Mouse (Mus musculus) Muller cell, postnatal 12 days (primary cell): ENCODE results near the gene Caskin2.

ENCODE experiments used
- DNase-seq: peaks from one replicate; pipeline ENCODE4 v3.0.0-alpha.2; 2015; ENCODE audit errors: inconsistent ontology term

Gene Caskin2

DNA sequence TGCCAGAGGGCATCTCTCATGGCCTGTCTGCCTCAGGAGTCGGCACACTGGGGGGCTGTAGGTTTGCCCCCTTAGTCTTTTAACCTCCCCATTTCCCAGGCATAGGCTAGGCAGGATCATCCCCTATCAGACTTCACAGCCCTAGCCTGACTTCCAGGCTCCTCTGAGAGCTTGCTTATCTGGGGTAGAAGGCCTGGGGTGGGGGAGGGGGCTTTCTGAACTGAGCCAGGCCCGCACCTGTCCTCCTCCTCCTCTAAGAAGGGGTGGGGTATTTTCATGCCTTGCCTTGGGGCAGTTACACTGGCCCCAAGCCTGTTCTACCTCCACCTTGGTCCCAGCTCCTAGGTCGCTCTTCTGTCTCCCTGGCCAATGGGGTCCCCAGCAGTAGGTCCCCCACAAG, 18.1 kb upstream of the Caskin2 start:
- DNase-seq = no peak

DNA sequence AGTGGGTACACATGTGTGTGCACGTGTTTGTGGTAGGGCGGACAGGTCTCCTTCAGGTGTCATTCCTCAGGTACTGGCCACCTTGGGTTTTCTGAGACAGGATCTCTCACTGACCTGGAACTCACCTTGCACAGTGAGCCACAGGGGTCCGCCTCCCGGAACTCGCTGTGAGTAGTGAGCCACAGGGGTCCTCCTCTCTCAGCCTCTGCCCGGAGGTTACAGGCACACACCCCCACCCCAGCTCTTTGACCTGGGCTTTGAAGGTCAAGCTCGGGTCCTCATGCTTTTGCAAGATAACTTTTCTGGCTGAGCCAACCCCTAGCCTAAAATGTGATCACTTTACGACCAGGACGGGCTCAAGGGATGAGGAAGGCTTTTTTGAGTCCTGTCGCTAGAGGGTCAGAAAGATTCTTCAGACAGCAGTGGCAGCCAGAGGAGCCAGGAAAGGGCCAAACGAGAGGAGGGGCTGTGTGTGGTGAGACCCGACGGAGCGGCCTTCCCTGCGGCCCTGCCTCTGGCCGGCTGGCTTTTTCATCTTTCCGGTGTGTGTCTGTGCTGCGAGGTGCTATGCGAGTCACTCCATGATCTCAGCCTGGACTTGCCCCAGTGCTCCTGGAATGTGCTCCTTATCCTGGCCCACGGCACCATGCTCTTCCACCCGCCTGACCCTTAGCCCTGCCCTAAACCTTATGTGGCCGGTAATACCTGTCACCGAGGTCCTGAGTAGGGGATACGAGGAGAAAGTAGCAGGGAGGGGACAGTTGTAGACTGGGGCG, 17.3 kb upstream of the Caskin2 start:
- DNase-seq = no peak

DNA sequence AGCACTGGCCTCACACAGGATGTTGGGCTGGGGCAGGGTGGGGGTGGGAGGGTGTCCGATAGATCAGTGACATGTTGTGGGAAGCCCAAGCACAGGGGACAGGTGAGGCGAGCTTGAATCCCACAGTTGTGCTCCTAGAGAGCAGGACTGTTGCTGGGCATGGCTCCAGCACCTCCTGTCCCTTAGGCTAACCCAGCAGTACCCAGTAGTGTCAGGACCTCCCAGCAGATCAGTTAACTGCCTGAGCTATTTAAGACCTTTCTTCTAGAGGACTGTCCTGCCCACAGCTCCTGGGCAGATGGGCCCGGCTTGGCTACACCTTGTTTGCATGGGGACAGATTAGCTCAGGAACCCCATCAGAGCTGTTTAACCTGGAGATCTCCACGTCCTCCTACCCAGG, 15.6 kb upstream of the Caskin2 start:
- DNase-seq = no peak

DNA sequence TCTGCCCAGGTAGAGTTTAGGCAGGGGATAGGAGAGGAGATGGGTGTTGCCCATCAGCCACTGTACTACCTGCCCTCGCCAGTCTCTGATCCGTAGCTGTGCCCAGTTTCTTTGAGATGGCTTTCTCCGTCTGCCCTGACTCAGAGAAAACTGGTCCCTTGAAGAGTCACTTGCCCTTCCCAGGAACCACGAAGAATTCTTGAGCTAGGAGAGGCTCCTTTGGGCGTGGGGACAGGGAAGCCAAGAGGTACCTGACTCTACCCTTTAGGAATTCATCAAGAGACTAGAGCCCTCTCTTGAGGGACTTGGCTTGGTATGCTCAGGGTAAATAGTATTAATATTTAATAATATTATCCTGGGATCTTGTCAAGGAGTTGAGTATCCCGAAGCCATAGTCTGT, 14.2 kb upstream of the Caskin2 start:
- DNase-seq = no peak

DNA sequence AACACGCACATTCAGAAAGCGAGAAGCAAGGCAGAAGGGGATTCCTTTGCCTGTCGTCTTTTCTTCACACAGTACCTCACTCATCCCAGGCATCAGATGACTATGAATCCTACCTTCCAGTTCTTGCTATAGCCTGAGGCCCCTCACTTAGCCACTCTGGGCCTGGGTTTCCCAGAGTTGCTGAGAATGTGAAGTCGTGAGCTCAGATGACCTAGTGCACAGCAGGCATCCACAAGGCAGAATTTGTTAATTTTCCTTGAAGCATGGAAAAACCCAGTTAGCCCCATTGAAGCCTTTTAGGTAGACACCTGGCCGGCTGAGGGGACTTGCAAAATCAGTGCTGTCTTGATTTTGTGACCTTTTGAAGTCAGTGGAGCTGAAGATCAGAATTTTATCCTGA, 13.0 kb upstream of the Caskin2 start:
- no peak for DNase-seq

DNA sequence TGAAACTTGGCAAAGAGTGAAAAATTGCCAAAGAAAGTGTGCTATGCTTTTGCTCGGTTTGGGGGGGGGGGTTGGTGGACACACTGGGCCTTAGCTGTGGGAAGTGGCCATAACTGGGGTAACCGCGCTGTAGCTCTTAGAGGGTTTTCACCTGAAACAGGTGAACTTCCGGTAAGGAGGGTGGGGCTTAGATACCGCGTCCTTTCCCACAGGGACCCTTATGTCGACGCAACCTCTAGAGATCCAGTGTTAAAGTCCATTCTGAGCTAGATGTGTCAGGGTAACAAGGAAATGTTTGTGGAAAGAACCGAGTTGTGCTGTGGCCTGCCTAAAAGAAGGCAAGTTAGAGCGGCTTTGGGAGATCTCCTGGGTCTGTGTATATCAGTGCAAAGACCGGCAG, 11.4 kb upstream of the Caskin2 start:
- DNase-seq = no peak

DNA sequence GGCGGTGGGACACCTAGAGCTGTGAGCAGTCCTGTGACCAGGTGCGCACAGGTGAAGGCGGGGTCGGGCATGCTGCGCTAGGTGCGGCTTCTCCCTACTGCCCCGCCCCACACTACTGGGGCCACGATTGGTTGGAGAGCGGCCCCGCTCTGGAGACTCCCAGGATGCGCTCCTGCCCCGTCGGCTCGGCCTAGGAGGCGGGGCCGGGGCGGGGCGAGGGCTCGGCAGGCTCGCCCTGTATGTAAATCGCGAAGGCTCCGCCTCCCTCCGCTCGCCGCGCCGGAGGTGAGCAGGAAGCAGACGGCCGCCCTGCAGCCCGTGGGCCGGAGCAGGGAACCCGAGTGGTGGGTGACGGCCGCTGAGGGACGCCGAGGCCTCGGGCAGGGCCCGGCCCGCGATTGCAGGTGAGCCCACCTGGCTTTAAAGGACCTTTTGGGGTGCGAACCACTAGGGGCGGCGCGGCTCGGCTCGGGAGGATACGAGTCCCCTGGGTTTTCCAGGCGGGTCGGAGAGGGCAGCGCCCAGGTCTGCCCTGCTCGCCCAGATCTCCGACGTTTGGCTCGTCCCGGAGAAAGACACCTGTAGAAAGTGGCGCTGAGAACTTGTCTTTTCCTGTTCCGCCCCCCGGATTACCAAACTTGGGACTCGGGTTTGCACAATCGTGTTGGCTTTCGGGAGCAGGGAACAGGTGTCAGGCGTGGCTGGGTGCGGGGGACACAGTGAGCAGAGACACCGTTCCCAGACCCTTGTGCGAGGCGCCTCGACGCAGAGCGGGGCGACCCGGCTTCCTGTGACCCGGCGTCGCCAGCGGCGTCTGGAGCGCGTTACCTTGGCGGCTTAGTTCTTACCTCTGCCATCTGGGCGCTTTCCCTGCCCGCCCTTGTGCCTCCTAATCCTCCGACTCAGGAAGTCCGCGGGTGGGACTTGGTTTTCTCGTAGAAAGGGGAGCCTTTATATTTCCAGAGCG, 10.6 kb upstream of the Caskin2 start, which contains the start of gene Llgl2:
Gene Llgl2 (plus strand): TSS at position 276 of the 967 bp plus-strand sequence.
- DNase-seq = peak; percentile 94

DNA sequence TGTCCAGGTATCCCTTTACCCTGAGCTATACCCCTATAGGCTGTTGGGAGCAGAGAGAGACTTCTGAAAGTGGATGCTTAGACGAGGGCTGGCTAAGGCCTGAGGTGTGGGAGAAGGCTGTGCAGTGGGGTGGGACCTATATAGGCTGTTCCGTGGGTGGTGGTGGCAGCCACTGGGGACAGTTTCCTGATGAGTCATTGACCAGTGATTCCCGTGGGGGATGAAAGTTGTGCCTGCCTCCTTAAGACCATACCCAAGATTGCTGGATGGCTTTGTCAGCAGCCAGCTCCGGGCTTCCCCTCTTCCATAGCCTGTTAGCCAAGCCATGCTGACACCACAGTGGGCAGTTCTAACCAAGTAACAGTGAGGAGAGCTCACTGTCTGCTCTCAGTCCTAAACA, 7.6 kb upstream of the Caskin2 start:
- peak; percentile 33 for DNase-seq

DNA sequence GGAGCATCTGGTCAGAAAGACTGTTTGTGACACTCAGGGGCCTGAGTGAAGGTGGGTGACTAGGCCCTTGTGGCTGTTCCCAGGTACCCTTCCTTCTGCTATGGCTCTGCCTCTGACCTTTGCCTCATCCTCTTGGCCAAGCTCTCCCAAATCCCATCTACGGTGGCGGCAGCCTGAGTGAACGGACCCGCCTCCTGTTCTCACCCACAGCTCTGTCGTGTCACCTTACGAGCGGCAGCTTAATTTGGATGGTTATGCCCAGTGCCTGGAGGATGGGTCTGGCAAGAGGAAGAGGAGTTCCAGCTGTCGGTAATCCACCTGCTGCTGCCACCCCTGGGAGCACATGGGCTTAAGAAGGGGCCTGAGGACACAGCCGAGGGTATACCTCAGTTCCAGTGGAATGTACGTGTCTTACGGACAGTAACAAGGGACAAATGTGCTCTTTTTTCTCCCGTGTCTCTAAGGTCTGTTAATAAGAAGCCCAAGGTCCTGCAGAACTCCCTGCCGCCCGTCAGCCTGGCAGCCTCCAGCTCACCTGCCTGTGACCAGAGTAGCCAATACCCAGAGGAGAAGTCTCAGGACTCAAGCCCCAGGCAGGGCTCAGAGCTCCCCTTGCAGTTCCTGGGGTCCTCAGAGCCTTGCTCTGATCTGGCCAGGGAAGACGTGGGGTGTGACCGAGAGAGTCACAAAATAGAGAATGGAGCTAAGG, 6.6 kb upstream of the Caskin2 start:
- DNase-seq = no peak

DNA sequence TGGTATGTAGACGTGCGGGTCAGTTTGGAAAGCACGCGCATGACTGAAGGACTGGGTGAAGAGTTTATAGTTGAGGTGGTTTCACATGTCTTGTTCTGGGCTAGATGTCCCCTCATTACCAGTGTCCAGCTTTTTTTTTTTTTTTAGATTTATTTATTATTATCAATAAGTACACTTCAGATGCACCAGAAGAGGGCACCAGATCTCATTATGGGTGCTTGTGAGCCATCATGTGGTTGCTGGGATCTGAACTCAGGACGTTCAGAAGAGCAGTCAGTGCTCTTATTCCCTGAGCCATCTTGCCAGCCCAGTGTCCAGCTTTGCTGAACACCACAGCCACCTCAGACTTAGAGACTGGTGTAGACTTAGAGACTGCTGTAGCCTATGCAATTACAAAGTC, 3.9 kb upstream of the Caskin2 start:
- no peak for DNase-seq

DNA sequence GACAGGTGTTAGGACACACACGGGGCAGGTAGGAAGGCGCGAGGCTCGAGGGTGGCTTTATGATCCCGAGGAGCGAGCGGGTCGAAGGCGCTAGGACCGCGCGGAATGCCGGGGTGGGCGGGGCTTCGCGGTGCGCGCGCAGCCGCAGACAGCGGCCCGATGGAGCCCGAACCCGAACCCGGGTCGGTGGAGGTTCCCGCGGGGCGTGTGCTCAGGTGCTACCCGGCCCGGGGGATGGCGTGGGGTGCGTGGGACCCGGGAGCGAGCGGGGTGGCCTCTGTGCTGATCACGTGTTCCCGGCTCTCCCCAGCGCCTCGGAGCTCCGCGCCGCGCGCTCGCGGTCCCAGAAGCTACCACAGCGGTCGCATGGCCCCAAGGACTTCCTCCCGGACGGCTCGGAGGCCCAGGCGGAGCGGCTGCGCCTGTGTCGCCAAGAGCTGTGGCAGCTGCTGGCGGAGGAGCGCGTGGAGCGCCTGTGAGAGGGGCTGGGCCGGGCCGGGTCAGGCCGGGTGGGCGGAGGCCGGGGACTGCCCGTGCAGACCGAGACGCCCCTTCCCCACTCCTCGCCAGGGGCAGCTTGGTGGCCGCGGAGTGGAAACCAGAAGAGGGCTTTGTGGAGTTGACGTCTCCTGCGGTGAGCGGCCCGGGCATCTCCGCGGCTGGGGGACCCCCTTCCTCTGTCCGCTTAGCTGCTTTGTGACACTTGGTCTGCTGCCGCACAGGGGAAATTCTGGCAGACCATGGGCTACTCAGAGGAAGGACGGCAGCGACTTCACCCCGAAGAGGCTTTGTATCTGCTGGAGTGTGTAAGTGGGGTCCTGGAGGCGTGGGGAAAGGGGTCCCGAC, 1.4 kb upstream of the Caskin2 start, which contains the start of gene Tsen54:
Gene Tsen54 (plus strand): TSS at position 120 of the 846 bp plus-strand sequence.
- peak; percentile 85 for DNase-seq

DNA sequence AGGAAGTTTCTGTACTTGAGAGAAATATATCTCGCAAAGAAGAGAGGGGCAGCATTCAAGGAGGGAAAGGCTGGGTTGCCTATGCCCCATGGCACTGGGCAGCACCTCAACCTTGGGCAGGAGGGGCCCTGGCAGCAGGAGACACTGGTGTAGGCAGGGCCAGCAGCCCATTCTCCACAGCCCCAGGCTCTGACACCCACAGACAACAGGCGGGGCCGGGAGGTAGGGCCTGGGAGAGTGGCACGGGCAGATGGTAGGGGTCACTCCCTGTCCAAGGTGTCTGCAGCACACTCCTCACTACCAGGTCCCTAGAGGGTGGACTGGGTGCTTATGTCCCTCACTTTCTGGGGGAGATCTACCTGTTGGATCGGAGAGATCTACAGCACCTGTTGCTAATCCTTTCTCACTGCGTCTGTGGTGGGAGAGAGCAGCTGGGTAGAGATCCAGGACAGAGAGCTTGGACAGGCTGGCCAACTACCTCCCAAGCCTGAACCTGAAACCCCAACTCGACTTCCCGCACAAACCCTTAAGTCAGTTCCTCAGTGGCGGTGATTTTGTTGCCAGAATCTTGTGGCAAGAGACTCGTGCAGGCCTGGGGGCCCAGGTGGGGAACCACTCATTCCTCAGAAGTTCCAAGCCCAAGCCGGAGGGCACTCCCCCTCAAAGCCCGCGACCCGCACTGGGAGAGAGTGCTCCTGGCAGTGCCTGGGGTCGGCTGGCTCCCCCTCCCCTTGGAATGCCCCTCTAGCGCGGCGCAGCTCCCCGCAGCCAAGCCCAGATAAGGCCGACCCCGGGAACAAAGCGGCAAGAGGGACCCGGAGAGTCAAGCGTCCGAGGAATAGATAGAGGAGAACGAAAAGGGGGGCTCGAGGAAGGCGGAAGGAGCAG, 662 bp downstream of the Caskin2 start:
- DNase-seq = peak; percentile 48

DNA sequence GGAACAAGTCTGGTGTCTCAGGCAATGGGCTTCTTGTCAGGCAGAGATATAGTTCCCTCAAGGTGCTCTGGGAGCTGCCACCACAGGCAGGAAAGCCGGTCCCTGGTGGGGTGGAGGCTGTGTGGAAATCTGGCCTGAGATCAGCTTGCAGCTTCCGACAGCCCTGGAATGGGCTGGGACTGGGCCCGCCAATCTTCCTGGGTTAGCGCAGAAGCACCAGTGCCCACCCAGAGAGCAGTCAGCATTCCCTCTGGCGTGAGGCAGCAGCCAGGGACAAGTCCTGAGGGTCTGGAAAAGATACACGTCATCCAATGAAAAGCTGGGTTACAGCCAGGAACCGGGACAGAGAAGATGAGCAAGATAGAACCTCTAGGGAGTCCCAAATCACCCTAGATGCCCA, 1.3 kb downstream of the Caskin2 start:
- no peak for DNase-seq

DNA sequence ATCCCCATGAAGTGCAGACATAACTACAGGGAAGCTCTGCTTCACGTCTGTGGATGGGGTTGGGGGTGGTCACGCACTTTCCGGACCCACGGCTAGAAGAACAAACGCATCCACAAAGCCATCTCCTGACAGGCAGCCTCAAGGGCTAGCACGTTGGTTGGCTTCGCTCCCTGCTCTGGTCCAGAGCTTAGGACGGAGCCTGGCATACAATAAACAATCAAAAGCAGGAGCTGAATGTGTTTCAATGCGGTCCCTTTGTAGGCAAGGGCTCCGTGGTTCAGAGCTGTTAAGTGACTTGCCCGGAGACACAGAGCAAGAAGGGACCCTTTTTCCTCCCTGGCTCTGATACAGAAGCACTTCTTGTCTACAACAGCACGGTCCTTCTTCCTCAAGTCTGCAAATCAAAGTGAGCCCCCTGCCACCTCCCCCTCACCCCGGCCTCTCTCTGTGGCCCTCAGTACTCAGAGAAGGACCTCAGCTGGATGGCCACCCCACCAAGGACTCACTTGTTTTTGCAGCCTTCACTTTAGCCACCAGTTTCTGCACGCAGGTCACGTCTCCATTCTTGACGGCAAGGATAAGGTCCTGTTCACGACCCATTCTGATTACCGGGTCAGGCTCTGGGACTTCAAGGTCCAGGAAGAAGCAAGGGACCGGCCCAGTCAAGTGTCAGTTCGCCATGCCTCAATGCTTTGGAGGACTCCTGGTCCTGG, 1.9 kb downstream of the Caskin2 start:
- no peak for DNase-seq

DNA sequence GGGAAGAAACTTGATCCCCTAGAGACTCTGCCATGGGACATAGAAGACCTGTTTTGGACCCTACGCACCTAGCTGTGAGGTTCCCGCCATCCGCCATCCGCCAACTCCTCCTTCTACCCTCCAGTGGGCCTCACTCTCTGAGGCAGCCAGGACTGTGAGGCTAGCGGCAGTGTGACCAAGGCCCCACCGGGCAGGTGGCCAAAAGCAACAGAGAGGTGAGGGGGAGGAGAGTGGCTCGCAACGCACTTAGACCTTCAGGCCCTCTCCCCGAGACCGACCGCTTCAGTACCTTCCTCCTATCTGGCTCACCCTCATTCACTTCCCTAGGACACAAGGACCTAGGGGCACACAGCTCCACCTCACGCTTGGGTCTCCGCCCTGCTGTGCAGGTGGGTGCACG, 3.1 kb downstream of the Caskin2 start:
- DNase-seq = peak; percentile 55

DNA sequence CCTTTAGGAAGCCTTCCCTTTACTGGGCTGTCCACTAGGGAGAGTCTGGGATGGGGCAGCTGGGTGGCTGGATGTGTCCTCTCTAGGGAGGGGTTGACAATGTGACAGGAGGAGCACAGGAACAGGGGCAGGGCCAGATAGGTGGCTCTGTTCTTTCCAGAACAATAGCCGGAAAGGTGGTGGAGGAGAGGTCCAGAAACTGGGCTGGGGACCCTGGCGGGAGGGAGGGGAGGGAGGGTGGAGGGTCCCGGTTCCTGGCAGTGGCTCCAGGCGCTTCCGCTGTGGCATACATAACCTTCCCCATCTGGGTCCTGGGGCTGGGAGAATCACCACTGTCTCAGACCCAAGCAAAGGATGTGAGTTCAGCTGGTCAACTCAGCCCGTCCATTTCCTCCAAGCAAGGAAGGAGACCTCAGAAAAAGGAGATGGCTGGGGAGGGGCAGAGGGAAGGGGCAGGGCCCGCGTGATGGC, 4.1 kb downstream of the Caskin2 start:
- DNase-seq = no peak

DNA sequence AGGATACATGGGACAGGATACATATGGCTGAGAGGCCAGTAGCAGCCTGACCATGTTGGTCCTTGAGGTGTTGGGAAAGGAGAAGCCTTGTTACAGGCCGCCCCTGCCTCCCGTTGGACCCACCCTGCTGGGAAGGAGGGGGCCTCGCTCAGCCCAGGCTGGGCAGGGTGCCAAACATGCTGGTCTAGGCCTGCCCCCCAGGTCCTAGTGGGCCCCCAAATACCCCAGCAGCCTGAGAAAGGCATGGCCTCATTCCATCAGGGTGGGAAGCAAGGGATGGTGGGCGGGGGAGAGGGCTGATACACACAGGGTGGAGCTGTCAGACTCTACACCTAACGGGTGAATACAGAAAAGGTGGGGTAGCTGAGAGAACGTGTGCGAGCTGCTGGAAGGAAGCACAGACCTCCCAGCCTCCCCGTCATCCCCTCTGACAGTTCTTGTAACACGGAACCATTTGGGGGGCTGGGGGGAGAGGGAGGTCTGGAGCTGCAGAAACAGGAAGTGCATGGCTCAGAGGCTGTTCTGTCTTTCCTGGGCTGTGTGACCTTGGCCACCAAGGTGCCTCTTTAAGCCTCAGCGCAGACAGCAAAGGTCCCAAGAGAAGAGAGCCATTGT, 4.6 kb downstream of the Caskin2 start:
- DNase-seq = no peak

DNA sequence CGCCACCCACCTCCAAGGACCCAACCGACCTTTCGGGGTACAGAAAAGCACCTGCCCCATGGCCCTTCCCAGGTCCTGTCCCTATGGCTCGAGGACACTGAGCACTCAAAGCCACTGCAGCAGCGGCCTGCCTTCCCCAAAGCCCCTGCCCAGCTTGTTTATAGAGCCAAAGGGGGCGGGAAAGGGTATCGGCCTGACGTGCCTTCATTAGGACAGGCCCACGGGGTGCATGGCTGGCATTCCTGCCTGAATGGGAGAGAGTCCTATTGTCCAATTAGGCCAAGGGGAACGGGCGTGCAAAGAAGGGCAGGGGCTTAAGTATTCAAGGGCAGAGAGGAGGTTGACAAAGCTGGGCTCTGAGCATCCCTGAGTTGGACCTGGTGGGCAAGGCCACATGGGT, 5.5 kb downstream of the Caskin2 start:
- DNase-seq = peak; percentile 61

DNA sequence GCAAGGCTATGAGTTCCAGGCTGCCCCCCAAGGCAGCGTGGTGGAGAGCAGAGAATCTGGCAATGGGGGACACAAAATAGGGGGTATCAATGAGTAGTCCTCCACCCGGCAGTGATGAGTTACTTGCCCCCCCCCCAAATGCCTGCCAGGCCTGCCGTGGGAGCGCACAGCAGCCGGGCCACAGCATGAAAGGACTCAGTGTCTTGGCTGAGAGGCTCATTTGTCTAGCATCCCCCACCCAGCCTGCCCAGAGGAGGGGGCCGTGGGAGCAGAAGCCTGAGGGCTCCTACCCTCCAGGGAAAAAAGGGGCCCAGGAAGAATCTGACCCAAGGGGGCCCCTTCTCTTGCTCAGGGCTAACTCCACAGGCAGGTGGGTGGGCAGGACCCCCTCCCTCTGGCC, 6.1 kb downstream of the Caskin2 start:
- no peak for DNase-seq
